Mouse (Mus musculus) kidney, postnatal 4 days (tissue): ENCODE measurements around the gene Msx2.

Source experiments
- DNase-seq, 2 experiments: peaks; one replicate each; pipeline ENCODE4 v3.0.0; 2021; ENCODE audit warnings: mixed read lengths in 2 of 2

Msx2 gene

DNA sequence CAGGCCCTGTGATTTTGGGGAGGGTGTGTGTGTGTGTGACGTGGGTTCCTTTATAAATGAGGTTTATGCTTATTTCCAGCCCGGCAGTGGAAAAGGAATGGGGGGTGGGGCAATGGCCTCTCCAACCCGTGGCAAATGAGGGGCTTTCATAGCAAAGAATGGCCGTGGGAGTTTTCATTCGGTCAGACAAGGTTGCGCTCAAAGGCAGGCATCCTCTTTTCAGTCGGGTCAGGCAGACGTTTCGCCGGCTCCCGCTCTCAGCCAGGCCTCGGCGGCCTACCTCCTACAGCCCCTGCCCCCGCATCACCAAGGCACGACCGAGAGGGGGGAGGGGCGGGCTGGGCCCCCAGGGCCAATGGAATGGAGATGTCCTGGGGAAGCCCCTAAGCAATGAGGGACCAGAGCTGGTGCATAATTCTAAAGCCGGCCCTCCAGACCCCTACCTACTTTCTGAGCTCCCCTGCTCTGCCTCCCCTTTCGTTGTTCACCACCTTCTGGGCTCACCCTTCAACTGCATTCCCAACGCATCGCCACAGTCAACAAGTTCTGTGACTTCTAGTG is 8.4 kb downstream of the Msx2 start:
- peak in 1 of 2 experiments; percentile 41 for DNase-seq

DNA sequence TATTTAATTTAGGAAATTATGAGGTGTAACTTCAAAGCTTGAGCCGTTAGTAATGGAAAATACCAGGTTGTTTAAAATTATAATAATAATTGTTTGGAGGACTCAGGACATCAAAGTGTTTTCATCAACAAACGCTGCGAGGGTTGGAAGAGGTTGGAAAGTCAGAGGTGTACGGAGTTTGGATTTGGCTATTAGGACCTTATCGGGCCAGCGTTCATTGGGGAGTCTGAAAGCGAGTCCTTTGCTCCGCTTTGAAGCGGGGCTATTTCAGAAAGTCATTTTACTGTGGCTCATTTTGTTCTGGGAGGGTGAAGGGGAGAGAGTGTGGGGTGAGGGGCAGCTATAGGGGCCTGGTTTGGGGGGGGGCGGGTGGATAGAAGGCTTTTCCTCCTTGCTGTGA is 8.9 kb downstream of the Msx2 start:
- DNase-seq = no peak

DNA sequence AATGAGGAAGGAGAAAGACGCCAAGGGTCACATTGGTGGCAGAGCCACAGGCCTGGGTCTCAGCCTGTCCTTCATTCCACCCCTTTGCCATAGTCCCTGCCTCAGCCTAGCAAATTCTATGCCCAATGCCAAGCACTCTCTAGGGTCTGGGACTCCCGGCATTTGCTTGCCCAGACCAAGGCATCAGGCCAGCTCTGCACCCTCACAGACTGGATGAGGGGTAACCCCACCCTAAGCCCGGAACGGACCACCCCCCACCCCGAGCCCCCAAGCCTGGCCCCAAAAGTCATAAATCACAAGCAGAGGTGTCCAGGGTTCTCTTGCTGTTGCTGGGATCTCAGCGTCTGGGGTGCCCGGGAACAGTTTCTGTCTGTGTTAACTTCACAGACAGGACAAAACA is 9.8 kb downstream of the Msx2 start:
- DNase-seq = no peak

DNA sequence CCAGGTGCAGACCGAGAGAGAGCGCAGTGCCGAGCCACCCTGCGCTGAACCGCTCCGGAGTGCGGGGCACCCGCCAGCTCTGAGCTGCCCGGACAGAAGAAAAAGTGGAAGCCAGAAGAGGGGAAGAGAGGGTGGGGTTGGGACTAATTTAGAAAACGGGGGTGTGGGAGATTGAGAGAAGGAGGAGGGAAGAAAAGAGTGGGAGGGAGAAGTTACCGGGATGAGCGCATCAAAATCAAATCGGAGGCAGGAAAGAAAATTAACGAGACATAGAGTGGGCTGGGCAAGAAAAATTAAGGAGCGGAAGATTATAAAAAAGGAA is 10.3 kb downstream of the Msx2 start:
- no peak for DNase-seq

DNA sequence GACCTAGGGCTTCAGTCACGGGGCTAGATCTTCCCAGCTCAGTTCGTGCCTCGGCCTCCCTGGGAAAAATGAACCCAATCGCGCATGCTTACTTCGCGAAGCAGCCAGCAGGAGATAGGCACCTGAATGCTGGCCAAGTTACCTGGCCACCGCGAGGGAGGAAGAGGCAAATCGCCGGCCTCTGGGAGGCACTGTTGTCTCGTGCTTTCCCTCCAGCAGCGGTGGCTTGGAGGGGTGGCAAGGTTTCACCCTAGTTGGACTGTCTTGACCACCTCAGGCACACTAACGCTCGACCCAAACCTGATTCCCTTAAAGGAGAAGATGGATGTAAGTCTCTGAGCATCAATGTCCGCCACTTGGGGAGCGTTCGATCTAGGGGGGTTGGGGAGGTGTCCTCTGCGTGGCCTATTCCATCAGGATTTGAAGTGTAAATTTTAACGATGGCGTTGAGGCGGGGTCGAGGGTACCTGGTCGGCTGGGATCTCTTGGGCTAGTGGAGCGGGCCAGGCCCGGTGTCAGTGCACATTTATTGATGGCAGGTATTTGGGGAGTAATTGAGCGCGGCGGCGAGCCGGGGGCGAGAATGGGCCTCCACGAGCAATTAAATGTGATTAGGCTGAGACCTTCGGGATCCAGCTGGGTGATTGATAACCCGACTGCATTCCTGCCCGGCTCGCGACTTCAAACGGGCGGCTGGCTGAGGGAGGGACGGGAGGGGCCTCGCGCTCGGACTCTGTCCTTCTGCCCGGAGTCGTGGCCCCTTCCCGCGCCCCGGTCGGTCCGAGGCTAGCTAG is 10.8 kb downstream of the Msx2 start:
- DNase-seq = peak; percentile 69 to 76

DNA sequence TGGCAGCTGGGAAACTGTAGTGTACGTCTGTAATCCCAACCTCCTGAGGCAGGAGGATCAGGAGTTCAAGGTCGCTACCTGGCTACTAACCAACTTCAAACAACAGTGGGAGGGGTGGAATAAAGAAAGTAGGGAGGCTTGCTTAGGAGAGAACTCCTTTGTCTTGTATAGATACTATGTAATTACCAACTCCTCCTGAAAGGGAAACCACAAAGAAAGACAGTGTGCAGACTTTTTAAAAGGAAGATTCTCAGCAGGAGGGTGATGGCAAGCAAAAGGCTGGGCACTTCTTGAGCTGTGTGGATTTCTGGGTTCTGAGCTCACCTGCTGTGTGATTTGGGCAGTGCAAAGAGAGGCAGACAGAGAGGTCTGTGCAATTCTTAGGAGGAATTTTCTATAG is 11.5 kb downstream of the Msx2 start:
- no peak for DNase-seq

DNA sequence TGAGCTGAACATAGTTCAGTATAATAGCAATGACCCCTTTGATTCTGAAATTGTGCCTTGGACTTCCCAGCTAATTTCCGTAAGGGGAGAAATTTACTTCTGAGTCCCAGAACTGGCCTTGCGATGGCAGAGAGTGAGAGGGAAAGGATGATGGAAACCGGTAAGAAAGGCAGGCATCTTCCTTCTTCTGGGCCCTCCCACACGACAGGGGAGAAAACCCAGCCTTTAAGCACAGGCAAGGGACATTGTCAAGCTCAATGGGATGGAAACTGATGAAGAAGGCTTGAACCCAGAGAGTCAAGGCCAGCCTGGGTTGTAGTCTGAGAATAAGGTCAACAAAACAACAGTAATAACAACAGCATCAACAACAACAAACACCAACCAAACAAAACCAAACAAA is 14.1 kb downstream of the Msx2 start:
- DNase-seq = no peak

DNA sequence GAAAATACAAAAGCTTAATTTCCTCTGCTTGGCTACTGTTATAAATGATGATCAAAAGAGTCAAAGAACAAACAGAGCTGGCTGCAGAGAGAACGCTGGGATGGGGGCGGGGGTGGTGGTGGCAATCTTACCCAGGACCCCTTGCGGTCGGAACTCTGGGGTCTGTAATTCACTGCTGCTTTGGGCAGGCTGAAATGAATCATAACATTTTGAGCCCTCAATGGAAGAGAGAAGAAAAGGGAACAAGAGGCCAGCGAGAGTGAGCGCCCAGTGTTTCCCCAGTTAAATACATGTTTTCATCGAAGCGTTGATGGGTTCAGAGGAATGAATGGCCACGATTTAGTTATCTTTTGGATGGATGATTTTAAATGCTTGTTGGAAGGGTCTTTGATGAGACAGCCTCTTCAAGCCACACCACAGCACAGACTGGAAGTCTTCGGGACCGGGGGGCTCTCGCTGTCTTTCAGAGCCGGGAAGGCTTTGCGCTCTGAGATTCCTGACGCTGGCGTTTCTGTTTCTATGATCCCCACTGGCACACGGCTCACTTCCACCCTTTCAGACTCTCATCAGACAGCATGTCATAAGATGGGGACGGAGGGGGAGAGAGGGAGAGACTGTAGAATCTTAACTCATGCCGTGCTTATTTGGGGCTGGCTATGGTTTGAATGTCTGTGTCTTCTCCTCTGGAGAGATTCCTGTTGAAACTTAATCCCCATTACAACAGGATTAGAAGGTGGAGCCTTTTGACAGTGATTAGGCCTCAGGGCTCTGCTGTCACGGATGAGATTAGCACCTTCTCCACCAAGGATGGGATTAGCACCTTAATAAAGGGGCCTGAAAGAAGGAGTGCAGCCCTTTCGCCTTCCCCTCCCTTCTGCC is 17.8 kb downstream of the Msx2 start:
- DNase-seq = no peak

DNA sequence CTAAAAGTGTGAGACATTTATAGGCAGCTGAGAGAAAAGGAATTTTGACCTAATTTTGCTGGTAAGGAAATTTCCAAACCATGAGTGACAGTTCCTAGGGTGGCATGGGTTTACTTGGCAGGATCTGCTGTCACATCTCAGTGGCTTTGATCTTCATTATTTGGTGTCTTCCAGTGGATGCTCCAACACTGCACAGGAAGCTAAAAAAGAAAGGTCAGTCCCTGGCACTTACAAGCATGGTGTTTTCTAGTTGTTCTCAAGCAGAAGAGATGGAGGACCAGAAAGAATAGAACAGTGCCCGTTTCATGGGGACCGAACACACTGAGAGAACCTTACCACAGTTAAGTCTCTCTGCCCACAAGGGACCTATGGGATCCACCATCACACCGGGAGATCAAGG is 18.9 kb downstream of the Msx2 start:
- no peak for DNase-seq

DNA sequence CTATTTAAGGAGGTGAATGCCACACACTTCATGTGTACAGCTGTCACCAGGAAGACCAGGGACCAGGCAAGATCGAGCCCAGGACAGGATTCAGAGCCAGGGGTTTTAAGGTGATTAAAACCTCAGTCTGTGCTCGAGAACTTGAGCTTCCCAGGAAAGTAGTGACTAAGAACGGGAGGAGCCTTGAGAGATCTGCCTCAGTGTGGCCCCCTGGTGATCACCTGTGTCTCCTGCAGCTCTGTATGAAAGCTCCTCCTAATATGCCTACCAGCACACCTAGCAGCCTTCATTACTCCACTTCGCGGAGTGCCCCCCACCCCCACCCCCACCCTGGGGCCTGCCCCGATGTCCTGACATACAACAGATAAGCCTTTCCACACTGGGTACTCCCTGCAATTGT is 25.3 kb downstream of the Msx2 start:
- DNase-seq = peak; percentile 60 to 63

DNA sequence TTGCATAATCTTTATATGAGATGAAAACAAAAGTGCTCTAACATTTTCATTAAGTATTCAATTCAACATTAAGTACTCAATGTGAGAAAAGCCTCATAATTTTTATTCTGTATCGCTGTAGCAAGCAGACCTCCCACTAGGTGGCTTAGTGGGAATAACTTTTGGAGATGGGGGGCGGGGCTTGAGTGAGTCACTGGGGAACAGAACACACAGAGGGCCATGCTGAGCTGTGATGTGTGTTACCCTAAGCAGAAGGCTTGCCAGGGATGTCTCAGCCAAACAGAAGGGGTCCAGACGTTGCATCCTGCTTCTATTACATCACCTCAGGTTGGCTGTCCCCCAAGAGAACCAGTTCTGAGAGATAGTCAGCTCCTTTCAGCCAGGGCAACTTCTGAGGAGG is 29.3 kb downstream of the Msx2 start:
- peak; percentile 73 to 77 for DNase-seq

DNA sequence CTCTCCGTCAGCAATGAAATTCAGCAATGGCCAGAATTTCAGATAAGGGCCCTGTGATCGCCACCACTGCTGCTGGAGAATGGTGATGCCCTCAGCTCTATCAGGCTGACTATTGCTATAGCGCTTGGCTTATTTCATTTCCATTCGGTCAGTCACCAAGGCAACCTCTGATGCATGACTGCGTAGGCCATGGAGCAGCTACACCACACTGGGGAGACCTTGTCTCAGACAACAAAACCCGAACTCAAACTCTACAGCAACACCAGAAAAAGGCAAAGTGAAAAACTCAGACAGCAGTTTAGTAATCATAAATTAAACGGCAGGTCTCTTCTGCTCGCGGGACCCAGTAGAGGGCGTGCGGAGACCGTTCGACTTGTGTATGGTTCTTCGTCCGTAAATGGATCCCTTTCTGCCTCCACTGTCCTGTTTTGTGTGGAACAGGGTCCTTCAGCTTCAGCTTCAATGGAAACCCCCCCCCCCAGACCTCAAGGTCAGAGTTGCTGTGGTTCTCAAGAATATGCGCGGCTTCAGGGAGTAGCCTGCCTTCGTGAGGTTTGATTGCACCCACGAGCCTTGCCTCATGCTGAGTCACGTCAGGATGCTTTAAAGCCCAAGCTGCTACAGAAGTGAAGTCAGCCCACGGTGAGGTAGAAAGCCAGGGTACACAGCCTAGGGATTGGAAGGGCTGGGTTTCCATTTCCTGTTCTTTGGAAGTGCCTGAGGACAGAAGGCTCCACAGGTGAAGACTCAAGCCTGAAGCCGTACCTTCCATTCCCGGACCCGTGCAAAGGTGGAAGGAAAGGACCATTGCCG is 30.5 kb downstream of the Msx2 start:
- DNase-seq = peak; percentile 64 to 66

DNA sequence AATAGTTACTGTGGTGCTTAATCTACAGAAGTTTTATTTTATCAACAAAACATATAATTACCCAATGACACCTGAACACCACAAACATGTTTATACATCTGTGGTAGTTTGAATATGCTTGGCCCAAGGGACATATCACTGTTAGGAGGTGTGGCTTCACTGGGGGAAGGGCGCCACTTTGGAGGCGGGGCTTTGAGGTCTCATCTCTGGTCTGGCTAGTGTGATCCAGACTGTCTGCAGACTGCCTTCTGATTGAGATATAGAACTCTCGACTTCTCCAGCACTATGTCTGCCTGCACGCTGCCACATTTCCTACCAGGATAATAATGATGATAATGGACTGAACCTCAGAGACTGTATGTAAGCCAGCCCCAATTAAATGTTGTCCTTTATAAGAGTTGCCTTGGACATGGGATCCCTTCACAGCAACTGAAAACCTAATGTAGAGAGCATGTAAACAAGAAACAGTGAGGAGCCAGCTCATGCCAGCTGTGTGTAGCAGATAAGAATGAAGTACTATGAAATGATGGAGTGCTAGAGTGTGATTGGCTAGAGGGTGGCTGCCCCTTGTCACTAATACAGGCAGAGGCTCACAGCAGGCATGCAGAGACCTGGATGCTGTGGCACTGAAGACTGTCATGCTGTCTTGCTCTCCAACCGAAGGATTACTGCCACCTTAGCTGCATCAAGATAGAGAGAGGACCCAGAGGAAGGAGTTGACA is 31.4 kb downstream of the Msx2 start:
- DNase-seq = no peak

DNA sequence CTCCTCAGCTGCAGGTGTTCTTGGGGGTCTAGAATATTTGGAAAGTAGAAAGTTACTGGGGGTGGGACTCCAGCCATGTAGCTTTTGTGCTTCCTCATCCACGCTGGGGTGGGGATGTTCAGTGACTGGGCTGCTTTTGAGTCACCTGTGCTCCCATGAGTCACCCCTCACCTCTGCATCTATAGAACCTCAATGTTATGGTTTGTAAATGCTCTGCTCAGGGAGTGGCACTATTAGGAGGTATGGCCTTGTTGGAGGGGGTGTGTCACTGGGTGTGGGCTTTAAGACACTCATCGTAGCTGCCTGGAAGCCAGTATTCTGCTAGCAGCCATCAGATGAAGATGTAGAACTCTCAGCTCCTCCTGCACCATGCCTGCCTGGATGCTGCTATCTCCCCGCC is 32.9 kb downstream of the Msx2 start:
- DNase-seq = no peak

DNA sequence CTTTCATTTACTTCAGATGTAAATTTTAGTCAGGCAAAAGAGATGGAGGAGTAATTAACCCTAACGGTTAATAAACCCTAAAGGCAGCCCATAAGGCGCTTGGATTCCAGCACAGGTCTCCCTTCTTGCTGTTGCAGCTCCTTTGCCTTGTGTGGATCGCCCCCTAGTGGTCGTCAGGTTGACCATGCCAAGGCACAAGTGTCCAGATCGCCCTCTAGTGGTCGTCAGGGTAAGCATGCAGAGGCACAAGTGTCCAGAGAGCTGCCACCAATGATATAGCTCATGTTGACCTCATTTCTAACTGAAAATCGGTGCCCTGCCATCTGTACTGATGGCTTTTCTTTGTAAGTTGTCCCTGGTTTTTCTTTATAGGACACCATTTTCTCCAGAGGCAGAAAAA is 46.4 kb downstream of the Msx2 start:
- peak; percentile 86 to 91 for DNase-seq

DNA sequence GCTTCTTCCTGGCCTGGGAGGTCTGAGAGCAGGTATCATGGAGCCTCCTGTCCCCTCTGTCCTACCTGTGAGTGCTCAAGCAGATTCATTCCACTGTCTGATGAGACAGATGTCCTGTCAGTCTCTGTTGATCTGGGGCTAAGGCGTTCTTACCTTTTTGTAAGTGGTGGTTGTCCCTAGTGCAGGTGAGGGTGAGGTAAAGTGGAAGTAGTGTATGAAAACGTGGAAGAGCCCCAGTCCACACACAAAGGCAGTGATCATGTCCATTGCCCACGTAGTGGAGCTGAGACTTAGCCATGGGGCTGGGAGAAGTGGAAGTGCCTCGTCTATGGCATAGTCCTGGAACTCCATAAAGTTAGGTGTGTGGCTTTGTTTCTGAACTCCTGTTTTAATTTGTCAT is 51.7 kb downstream of the Msx2 start:
- DNase-seq = no peak

DNA sequence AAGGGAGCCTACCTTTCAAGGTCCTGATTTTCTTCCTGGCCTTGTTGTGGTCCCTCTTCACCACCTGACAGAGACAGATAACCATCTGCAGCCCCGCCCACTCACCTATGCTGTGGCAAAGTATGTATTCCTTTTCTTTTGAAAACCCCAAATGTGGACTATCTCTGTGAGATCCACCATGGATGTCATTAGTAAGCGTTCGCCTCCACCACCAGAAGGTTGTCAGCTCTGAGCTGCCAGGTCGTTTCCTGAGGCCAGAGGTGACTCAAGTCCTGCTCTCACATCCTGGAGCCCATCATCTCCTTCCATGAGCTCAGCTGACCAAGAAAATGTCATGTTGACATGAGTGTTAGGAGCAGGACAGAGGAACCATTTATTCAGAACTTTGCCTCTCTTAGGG is 52.1 kb downstream of the Msx2 start:
- no peak for DNase-seq

DNA sequence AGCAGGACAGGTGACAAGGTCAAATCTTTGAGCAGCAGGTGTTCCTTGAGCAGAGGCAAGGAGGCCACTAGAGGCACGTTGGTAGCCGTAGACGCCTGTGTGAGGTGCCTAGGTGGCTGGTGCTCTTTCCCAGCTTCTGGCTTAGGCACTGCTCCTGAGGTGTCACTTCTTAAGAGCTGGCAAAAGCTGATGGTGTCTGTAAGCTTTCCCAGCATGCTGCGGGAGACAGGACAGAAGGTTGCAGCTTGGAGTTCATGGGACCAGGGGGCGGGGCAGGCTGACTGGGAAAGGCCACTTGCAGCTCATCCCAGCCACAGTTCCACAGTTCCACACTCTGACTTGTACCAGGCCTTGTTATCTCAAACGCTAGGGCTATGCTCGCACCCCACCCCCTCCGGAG is 53.2 kb downstream of the Msx2 start:
- DNase-seq = no peak

DNA sequence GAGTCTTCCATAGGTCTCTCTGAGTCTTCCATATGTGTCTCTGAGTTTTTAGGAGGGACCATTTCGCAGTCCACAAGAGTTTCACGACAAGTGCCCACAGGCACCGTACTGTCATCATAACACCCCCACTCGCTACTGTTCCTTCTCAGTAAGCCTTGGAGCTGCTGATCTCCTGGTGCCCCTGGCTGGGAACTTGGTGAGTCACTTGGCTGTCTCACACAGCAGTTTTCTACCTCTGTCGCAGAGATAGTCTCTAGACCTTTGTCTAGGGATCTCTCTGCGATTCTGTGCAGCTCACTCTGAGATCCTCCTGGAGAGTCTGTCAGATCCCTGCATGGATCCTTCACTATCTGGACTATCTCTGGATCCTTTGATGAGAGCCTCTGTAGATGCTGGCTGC is 55.2 kb downstream of the Msx2 start:
- DNase-seq = no peak
